Mouse (Mus musculus): ENCODE data around the gene Tgm2.

DNA sequence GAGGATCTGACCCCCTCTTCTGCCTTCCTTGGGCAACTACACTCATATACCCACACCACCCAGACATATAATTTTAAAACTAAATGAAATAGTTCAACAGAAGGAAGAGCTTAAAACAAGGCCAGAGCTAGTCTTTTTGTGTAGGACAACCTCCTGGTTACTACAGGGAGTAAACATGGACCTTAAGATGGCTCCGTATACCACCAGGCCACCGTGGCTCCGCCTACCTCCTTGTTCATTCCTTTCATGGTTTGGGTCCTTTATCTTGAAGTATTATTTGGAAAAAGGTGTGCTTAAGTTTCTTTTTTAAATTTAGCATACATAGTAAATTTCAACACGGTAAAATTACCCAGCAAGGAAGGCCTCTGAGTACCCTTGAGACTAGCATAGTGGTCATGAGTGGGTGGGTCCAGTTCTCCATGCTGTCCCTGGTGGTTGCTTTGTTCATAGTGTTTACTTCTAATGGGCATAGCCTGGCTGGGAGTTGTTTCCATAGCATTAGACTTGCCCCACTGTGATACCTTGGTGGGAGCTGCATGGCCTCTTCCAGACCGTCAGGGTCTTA lies 78.9 kb downstream of the Tgm2 start:
- TF ChIP-seq CTCF (IDR thresholded peaks at IDR 0.05; ENCODE audit: borderline replicate concordance, insufficient read depth, low read length) (no peak), POLR2A (IDR thresholded peaks at IDR 0.05; ENCODE audit: low read depth, low read length) (no peak)
